Mouse (Mus musculus) heart, postnatal 0 days (tissue): ENCODE measurements around the gene Hist1h4f.

Experiments used
- CTCF ChIP-seq: IDR thresholded peaks from 2 replicates; pipeline ENCODE4 v1.5.1; 2016; ENCODE audit warnings: antibody characterized with exemption, control low read depth, low read depth
- EP300 ChIP-seq: IDR thresholded peaks from 2 replicates; pipeline ENCODE4 v1.6.1; 2016; ENCODE audit warnings: antibody characterized with exemption, low read depth

GRCm38 (mm10) chr13:23555839-23556416 lies 4.5 kb upstream of the Hist1h4f start:
- no peak for TF ChIP-seq CTCF
- peak; percentile 48; the same call in 1 of the 2 replicates for TF ChIP-seq EP300
